Mouse (Mus musculus) cerebral cortex, adult 2 months (tissue): ENCODE results near the gene Hrg.

ENCODE experiments used
- WGBS: fragments of 180-500 bp; shearing (Covaris S2); methylation state at CpG from one replicate; pipeline ENCODE4 v1.1.7; 2018; 5-methylcytosine and 5-hydroxymethylcytosine counted together

Gene Hrg

GRCm38 (mm10) chr16:22967383-22968030, 16.6 kb downstream of the Hrg start:
- WGBS: 38% methylated on average over 1 of the region's 1 CpGs

- 95% methylated on average over 3 of the region's 3 CpGs for WGBS
These were observed 46.1 kb downstream of the Hrg start for GRCm38 (mm10) chr16:22996951-22997350.
